Mouse (Mus musculus) liver, embryonic 16.5 days (tissue): ENCODE measurements at regions not wholly inside any gene's neighbourhood (a gene's known extent, or its start where the extent isn't known, plus 50 kb on each side); places are given as distances from the start of the nearest gene placed in this dataset.

Experiments used
- ATAC-seq: fragments of 200-750 bp; cut with Nextera tagmentation; 2 replicates; pipeline ENCODE4 v1.8.0; 2017; ENCODE audit warnings: low read depth, mild to moderate bottlenecking, moderate number of reproducible peaks, moderate library complexity
- H3K27ac ChIP-seq: fragments of 300-500 bp; sonication (generic); 2 replicates; pipeline ENCODE4 v1.5.1; 2014; ENCODE audit warnings: mild to moderate bottlenecking, low read length
- H3K27me3 ChIP-seq: fragments of 300-500 bp; sonication (generic); 2 replicates; pipeline ENCODE4 v1.6.1; 2014; ENCODE audit warnings: low read depth, low read length, mixed read lengths; ENCODE audit not compliant: control insufficient read depth, insufficient read depth
- H3K36me3 ChIP-seq: fragments of 300-500 bp; sonication (generic); 2 replicates; pipeline ENCODE4 v1.6.1; 2014; ENCODE audit warnings: mild to moderate bottlenecking; ENCODE audit not compliant: control insufficient read depth, insufficient read depth
- H3K4me1 ChIP-seq: fragments of 300-500 bp; sonication (generic); 2 replicates; pipeline ENCODE4 v1.6.1; 2014; ENCODE audit warnings: low read depth, low read length, mixed read lengths; ENCODE audit not compliant: control insufficient read depth
- H3K4me2 ChIP-seq: fragments of 300-500 bp; sonication (generic); 2 replicates; pipeline ENCODE4 v1.6.1; 2014; ENCODE audit warnings: low read depth, low read length, mixed read lengths
- H3K4me3 ChIP-seq: fragments of 300-500 bp; sonication (generic); 2 replicates; pipeline ENCODE4 v1.5.1; 2014; ENCODE audit warnings: low read depth, mild to moderate bottlenecking, low read length
- H3K9ac ChIP-seq: fragments of 300-500 bp; sonication (generic); 2 replicates; pipeline ENCODE4 v1.6.1; 2014; ENCODE audit warnings: low read depth, low read length
- H3K9me3 ChIP-seq: fragments of 300-500 bp; sonication (generic); replicated peaks from 2 replicates; pipeline ENCODE4 v1.6.1; 2016; ENCODE audit warnings: low read length; ENCODE audit not compliant: control insufficient read depth
- WGBS: fragments of 180-500 bp; shearing (Covaris S2); extraction: QIAGEN DNeasy Blood & Tissue Kit; methylation state at CpG from one replicate; pipeline ENCODE4 v1.1.7; 2014; ENCODE audit not compliant: insufficient replicate concordance; 5-methylcytosine and 5-hydroxymethylcytosine counted together

- H3K27ac ChIP-seq, result no peak overlapping the region
- H3K4me3 ChIP-seq, result no peak overlapping the region
- no peaks in the 10 kb centered on the region for H3K36me3 ChIP-seq
- no peak overlapping the region for H3K4me2 ChIP-seq
- H3K9ac ChIP-seq, result no peak overlapping the region
- 72% methylated on average over 7 of the region's 7 CpGs for WGBS
- no peak for ATAC-seq
- H3K4me1 ChIP-seq, result no peaks in the 10 kb centered on the region
- no peaks in the 10 kb centered on the region for H3K9me3 ChIP-seq
- H3K27me3 ChIP-seq, result no peaks in the 10 kb centered on the region
Measured at GRCm38 (mm10) chr14:55362757-55363156, 115.8 kb upstream of the Dhrs4 start.

- WGBS, result 34% methylated on average over 5 of the region's 5 CpGs
- Histone ChIP-seq H3K4me3 (no peak overlapping the region), H3K4me1 (no peaks in the 10 kb centered on the region), H3K4me2 (no peak overlapping the region), H3K9ac (no peak overlapping the region), H3K27me3 (no peaks in the 10 kb centered on the region), H3K36me3 (no peaks in the 10 kb centered on the region), H3K27ac (no peak overlapping the region), H3K9me3 (no peaks in the 10 kb centered on the region)
- no peak for ATAC-seq
Measured at GRCm38 (mm10) chr14:55370384-55370783, 108.2 kb upstream of the Dhrs4 start.

GRCm38 (mm10) chr14:55372960-55373359 is 105.6 kb upstream of the Dhrs4 start:
- Histone ChIP-seq H3K4me2 (no peak overlapping the region), H3K27me3 (no peaks in the 10 kb centered on the region), H3K36me3 (no peaks in the 10 kb centered on the region), H3K9ac (no peak overlapping the region), H3K27ac (no peak overlapping the region), H3K4me1 (no peaks in the 10 kb centered on the region), H3K4me3 (no peak overlapping the region), H3K9me3 (no peaks in the 10 kb centered on the region)
- no peak for ATAC-seq
- 61% methylated on average over 5 of the region's 5 CpGs for WGBS

- no peak for ATAC-seq
- Histone ChIP-seq H3K4me3 (no peak overlapping the region), H3K27ac (no peak overlapping the region), H3K9ac (no peak overlapping the region), H3K27me3 (no peaks in the 10 kb centered on the region), H3K36me3 (no peaks in the 10 kb centered on the region), H3K4me2 (no peak overlapping the region), H3K9me3 (no peaks in the 10 kb centered on the region), H3K4me1 (no peaks in the 10 kb centered on the region)
- WGBS, result 31% methylated on average over 6 of the region's 6 CpGs
Measured at GRCm38 (mm10) chr14:55386773-55387172, 91.8 kb upstream of the Dhrs4 start.

GRCm38 (mm10) chr14:55387378-55387777 is 91.2 kb upstream of the Dhrs4 start:
- H3K27me3 ChIP-seq, result no peaks in the 10 kb centered on the region
- no peak overlapping the region for H3K27ac ChIP-seq
- H3K4me3 ChIP-seq, result no peak overlapping the region
- ATAC-seq, result no peak
- H3K36me3 ChIP-seq, result no peaks in the 10 kb centered on the region
- H3K9me3 ChIP-seq, result no peaks in the 10 kb centered on the region
- H3K4me2 ChIP-seq, result no peak overlapping the region
- 49% methylated on average over 6 of the region's 6 CpGs for WGBS
- no peaks in the 10 kb centered on the region for H3K4me1 ChIP-seq
- H3K9ac ChIP-seq, result no peak overlapping the region

DNA sequence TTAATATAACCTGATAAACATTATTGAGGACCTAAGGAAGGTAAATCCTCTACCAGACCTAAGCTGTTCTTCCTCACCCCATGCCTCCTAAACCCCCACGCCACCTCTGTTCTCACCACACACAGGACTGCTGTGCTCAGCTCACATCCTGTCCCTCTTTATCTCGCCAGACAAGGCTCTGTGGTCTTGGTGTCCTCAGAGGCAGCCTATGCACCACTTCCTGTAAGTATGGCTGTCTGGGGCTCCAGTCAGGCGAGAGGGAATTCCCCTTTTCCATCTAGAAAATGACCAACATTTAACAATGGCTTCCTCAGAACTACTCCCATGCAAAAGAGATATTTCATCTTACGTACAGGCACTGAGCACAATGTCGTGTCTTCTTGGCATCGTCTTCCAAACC is 86.2 kb upstream of the Dhrs4 start:
- Histone ChIP-seq H3K4me2 (no peak overlapping the region), H3K27ac (no peak overlapping the region)

GRCm38 (mm10) chr14:55406146-55406545 is 72.4 kb upstream of the Dhrs4 start:
- no peaks in the 10 kb centered on the region for H3K27me3 ChIP-seq
- H3K9me3 ChIP-seq, result no peaks in the 10 kb centered on the region
- no peak overlapping the region for H3K9ac ChIP-seq
- H3K4me3 ChIP-seq, result no peak overlapping the region
- WGBS, result 79% methylated on average over 2 of the region's 2 CpGs
- H3K36me3 ChIP-seq, result no peaks in the 10 kb centered on the region
- no peaks in the 10 kb centered on the region for H3K4me1 ChIP-seq
- no peak overlapping the region for H3K27ac ChIP-seq
- no peak overlapping the region for H3K4me2 ChIP-seq
- no peak for ATAC-seq

More for the DNA sequence above, 86.2 kb upstream of the Dhrs4 start:
- H3K4me3 ChIP-seq, result no peak overlapping the region
- no peaks in the 10 kb centered on the region for H3K27me3 ChIP-seq
- no peak overlapping the region for H3K9ac ChIP-seq
- no peaks in the 10 kb centered on the region for H3K9me3 ChIP-seq
- H3K36me3 ChIP-seq, result no peaks in the 10 kb centered on the region
- peaks cover 2% of the 10 kb centered on the region; the same call in 1 of the 2 replicates for H3K4me1 ChIP-seq
- ATAC-seq, result peak; percentile 58; the same call in 1 of the 2 replicates
- 10% methylated on average over 6 of the region's 6 CpGs for WGBS
